Mouse (Mus musculus): Measurements from ENCODE around the gene Rfx5. TPM values are rescaled to one million over a fixed set of nuclear protein-coding genes. Genes with fewer than 3 reads are reported as not detected.
"Not testable (repeated sequence)": the region's sequence is repeated elsewhere in the genome, so short reads cannot be mapped to it uniquely, and the experiment has no call there.

Rfx5 gene
- polyA plus RNA-seq, 1 experiment from 2014 or later = 4.5 TPM

DNA sequence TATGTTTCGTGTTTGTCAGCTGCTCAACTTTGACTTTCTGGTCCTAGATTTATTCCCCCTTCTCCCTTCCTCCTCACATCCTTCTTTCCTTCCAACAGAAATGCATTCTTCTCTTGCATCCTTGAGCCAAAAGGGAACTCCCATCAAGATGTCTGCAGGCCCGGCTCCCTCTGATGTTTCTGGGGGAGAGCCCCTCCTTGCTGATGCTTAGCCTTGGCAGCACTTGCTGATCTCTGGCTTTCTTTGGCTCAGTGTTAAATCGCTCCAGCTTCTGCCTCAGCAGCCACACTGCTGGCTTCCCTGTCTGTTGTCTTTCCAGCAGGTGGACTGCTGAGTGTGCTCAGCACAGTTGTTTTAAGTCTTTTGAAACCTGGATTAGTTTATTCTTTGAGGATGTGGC, 32.8 kb upstream of the Rfx5 start:
- no peaks in the 10 kb centered on the region for H3K9me3 ChIP-seq (ENCODE audit: control insufficient read depth, low read length)
- no peak overlapping the region for H3K4me2 ChIP-seq
- DNase-seq (ENCODE audit: low spot score) (no peak), ATAC-seq (replicated peaks; ENCODE audit: low FRiP score) (no peak)
- 59% methylated on average over 3 of the region's 3 CpGs for WGBS
- H3K4me3 ChIP-seq (ENCODE audit: low read depth, low read length) = no peak overlapping the region
- no peak overlapping the region for H3K9ac ChIP-seq (ENCODE audit: low read depth, low read length)
- H3K27me3 ChIP-seq (replicated peaks; ENCODE audit: control insufficient read depth, insufficient read depth, low read length) = no peaks in the 10 kb centered on the region
- H3K27ac ChIP-seq (ENCODE audit: low read depth, low read length) = no peak overlapping the region
- no peaks in the 10 kb centered on the region for H3K36me3 ChIP-seq (ENCODE audit: control insufficient read depth, insufficient read depth, low read length)
- H3K4me1 ChIP-seq (replicated peaks; ENCODE audit: control insufficient read depth, insufficient read depth, low read length) = peaks cover 24% of the 10 kb centered on the region

DNA sequence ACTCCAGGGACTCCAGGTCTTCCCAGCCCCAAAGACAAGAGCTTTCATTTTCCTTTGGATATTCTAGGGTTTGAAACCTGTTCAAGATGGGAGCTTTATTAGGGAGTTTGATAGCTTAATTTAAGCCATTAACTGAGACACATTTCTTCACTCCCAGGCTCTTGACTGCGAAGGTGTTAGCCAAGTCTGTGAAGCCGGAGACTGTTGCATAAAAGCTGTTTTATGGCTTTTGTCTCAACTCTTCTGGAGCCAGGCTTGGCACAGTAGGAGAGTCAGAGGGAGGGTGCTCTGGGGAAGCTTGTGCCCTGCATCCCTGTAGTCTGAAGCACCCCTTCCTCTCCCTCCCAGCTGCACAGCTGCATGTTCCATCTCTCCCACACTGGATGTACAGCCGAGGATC, 31.5 kb upstream of the Rfx5 start:
- H3K4me1 ChIP-seq (replicated peaks; ENCODE audit: control insufficient read depth, insufficient read depth, low read length) = peaks cover 32% of the 10 kb centered on the region
- ATAC-seq (replicated peaks; ENCODE audit: low FRiP score) = no peak
- 72% methylated on average over 3 of the region's 3 CpGs for WGBS

DNA sequence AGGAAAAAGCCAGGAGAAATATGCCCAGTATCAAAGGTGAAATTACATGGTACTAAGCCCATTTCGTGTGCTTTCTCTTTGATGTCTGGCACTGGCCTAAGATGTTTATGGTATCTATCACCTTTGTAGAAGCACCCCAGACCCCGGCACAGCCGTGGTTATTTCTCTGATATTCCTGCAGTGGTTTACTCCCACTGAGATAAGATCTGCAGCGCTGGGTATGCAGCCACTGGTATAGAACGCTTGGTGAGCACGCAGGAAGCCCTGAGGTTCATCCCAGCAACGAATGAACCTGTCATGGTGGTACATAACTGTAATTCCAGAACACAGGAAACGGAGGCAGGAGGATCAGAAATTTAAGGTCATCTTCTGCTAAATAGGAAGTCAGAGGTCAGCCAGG, 29.2 kb upstream of the Rfx5 start:
- Histone ChIP-seq H3K27me3 (replicated peaks; ENCODE audit: control insufficient read depth, insufficient read depth, low read length) (no peaks in the 10 kb centered on the region), H3K27ac (ENCODE audit: low read depth, low read length) (no peak overlapping the region), H3K9me3 (ENCODE audit: control insufficient read depth, low read length) (no peaks in the 10 kb centered on the region), H3K36me3 (ENCODE audit: control insufficient read depth, insufficient read depth, low read length) (no peaks in the 10 kb centered on the region), H3K9ac (ENCODE audit: low read depth, low read length) (no peak overlapping the region), H3K4me3 (ENCODE audit: low read depth, low read length) (no peak overlapping the region), H3K4me2 (no peak overlapping the region), H3K4me1 (replicated peaks; ENCODE audit: control insufficient read depth, insufficient read depth, low read length) (peaks cover 25% of the 10 kb centered on the region)
- WGBS = 40% methylated on average over 8 of the region's 8 CpGs
- ATAC-seq (replicated peaks; ENCODE audit: low FRiP score) (no peak), DNase-seq (ENCODE audit: low spot score) (no peak)

More for the DNA sequence above, 31.5 kb upstream of the Rfx5 start:
- Histone ChIP-seq H3K4me3 (ENCODE audit: low read depth, low read length) (no peak overlapping the region), H3K4me2 (no peak overlapping the region), H3K27me3 (replicated peaks; ENCODE audit: control insufficient read depth, insufficient read depth, low read length) (no peaks in the 10 kb centered on the region), H3K36me3 (ENCODE audit: control insufficient read depth, insufficient read depth, low read length) (no peaks in the 10 kb centered on the region), H3K9me3 (ENCODE audit: control insufficient read depth, low read length) (no peaks in the 10 kb centered on the region), H3K9ac (ENCODE audit: low read depth, low read length) (no peak overlapping the region), H3K27ac (ENCODE audit: low read depth, low read length) (no peak overlapping the region)
- no peak for DNase-seq (ENCODE audit: low spot score)

DNA sequence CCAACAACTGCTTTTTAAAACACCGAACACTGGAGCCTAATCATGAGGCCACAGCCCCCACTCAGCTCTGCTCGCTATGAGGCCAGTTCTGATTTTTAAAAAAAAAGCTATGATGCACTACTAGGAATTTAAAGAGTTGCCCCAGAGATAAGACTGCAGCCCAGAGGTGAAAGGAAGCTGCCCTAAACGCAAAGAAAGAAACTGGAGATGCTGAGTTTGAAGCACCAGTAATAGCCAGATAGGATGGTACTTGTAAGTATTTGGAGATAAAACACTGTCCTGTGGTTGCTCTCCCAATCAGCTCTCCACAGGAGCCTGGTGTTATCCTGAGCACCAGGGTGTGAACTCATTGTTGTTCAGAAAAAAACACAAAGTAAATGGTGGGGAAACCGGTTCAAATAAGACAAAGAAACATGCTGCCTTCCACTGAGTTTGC, 27.6 kb upstream of the Rfx5 start:
- H3K9ac ChIP-seq (ENCODE audit: low read depth, low read length); H3K36me3 ChIP-seq (ENCODE audit: control insufficient read depth, insufficient read depth, low read length); DNase-seq (ENCODE audit: low spot score); H3K4me3 ChIP-seq (ENCODE audit: low read depth, low read length); H3K27me3 ChIP-seq (replicated peaks; ENCODE audit: control insufficient read depth, insufficient read depth, low read length); H3K9me3 ChIP-seq (ENCODE audit: control insufficient read depth, low read length): not testable (repeated sequence)
- WGBS = 23% methylated on average over 4 of the region's 4 CpGs
- peak overlapping the region; percentile 40 for H3K27ac ChIP-seq (ENCODE audit: low read depth, low read length)
- peaks cover 23% of the 10 kb centered on the region for H3K4me1 ChIP-seq (replicated peaks; ENCODE audit: control insufficient read depth, insufficient read depth, low read length)
- peak; percentile 96 for ATAC-seq (replicated peaks; ENCODE audit: low FRiP score)
- H3K4me2 ChIP-seq = peak overlapping the region; percentile 23; the same call in 1 of the 2 replicates

DNA sequence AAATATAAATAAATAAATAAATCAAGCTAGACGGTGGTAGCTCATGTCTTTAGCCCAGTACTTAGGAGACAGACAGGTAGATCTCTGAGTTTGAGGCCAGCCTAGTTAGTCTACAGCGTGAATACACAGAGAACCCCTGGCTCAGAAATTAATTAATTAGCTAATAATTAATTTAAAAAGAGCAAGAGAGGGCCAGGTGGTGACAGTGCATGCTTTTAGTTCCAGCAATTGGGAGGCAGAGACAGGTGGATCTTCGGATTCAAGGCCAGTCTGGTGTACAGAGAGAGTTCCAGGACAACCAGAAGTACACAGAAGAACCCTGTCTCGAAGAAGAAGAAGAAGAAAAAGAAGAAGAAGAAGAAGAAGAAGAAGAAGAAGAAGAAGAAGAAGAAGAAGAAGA, 24.9 kb upstream of the Rfx5 start:
- H3K27me3 ChIP-seq (replicated peaks; ENCODE audit: control insufficient read depth, insufficient read depth, low read length); ATAC-seq (replicated peaks; ENCODE audit: low FRiP score); H3K9me3 ChIP-seq (ENCODE audit: control insufficient read depth, low read length); H3K4me2 ChIP-seq; DNase-seq (ENCODE audit: low spot score); H3K36me3 ChIP-seq (ENCODE audit: control insufficient read depth, insufficient read depth, low read length); H3K9ac ChIP-seq (ENCODE audit: low read depth, low read length); H3K27ac ChIP-seq (ENCODE audit: low read depth, low read length); H3K4me3 ChIP-seq (ENCODE audit: low read depth, low read length): not testable (repeated sequence)
- peaks cover 30% of the 10 kb centered on the region for H3K4me1 ChIP-seq (replicated peaks; ENCODE audit: control insufficient read depth, insufficient read depth, low read length)
- WGBS = 88% methylated on average over 3 of the region's 4 CpGs

DNA sequence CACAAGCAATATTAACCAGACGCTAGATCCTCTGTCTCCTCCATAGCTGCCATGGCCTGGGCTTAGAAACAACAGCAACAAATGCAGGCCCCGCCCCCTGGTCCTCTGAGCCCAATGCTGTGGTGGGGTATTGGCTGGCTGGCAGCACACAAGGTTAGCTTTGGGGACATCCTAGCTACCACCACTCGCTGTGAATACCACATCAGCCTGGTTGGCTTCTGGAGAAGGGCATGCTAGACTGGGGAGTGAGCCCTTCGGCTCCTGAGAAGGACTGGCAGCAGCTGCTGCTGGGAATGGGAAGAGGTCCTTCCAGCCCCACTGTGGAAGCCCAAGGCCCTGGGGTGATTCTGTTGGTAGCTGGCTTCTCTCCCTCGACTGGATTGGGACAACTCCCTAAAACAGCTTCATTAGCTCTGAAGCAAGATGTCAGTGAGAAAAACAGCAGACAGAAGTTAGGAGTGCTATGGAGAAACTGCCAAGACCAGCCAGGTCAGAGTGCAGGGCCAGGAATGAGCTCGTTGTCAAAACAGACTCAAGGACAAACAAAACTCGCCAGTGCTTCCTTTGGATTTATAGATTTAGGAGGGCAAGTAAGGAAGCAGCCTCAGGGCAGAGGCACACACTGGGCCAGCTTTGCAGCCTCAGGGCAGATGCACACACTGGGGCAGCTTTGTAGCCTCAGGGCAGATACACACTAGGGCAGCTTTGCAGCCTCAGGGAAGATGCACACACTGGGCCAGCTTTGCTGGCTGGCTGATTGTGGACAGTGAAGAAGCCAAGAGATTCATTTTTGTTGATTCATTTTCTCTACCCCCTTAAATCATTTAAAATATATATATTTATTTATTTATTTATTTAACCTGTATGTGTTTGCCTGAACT, 23.2 kb upstream of the Rfx5 start:
- Histone ChIP-seq H3K27ac (ENCODE audit: low read depth, low read length) (peak overlapping the region; percentile 48; the same call in 1 of the 2 replicates), H3K4me1 (replicated peaks; ENCODE audit: control insufficient read depth, insufficient read depth, low read length) (peaks cover 25% of the 10 kb centered on the region)
- not testable (repeated sequence) for ATAC-seq (replicated peaks; ENCODE audit: low FRiP score); H3K9ac ChIP-seq (ENCODE audit: low read depth, low read length); H3K4me3 ChIP-seq (ENCODE audit: low read depth, low read length); H3K4me2 ChIP-seq; H3K27me3 ChIP-seq (replicated peaks; ENCODE audit: control insufficient read depth, insufficient read depth, low read length); DNase-seq (ENCODE audit: low spot score); H3K9me3 ChIP-seq (ENCODE audit: control insufficient read depth, low read length); H3K36me3 ChIP-seq (ENCODE audit: control insufficient read depth, insufficient read depth, low read length)
- 56% methylated on average over 7 of the region's 7 CpGs for WGBS

DNA sequence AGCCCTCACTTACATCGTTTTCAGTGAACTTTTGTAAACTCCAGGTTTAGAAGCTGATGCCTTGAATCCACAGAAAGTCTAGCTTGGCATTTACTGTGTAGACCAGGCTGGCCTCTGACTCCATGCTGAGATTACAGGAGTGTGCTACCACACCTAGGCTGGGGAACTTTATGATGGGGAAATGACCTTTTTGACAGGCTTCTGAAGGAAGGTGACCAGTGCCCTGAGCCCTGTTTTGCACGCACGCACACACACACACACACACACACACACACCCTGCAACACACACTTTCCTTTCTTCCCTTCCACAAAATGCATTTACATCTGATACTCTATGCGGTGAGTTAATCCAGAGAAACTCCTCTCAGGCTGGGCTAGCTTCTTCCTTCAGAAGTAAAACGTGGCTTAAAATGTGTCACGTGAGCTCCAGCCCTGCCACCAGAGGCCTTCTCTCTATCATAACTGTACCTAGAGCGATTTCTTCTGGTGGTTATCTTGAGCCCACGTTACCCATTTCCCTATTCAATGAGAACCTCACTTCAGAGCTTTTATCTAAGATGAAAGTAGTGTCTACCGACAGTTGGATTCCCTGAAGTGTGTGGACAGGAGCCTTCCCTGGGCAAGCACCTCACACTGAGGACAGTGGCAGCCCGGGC, 22.3 kb upstream of the Rfx5 start:
- peaks cover 31% of the 10 kb centered on the region for H3K4me1 ChIP-seq (replicated peaks; ENCODE audit: control insufficient read depth, insufficient read depth, low read length)
- not testable (repeated sequence) for DNase-seq (ENCODE audit: low spot score); H3K36me3 ChIP-seq (ENCODE audit: control insufficient read depth, insufficient read depth, low read length); H3K4me3 ChIP-seq (ENCODE audit: low read depth, low read length); H3K27me3 ChIP-seq (replicated peaks; ENCODE audit: control insufficient read depth, insufficient read depth, low read length); H3K4me2 ChIP-seq; H3K9ac ChIP-seq (ENCODE audit: low read depth, low read length); H3K9me3 ChIP-seq (ENCODE audit: control insufficient read depth, low read length)
- peak; percentile 48 for ATAC-seq (replicated peaks; ENCODE audit: low FRiP score)
- H3K27ac ChIP-seq (ENCODE audit: low read depth, low read length) = peak overlapping the region; percentile 86
- 49% methylated on average over 10 of the region's 10 CpGs for WGBS

DNA sequence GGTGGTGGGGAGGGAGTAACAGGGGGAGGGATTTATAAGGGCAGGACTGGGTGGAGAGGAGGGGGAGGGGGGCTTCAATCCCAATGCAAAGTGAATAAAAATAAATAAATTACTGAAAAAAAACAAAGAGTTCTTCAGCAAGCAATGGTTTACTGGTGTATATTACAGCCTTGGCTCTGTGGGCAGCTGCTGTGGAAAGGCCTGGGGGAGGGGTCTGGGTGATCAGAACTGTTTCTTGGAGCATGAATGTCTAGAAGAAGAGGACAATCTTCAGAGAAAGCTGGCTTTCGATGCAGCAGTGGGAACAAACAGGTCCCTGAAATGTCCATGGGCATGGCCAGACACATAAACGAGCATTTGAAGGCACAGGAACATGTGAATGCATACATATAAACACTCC, 21.6 kb upstream of the Rfx5 start:
- DNase-seq (ENCODE audit: low spot score) = peak; percentile 37
- Histone ChIP-seq H3K4me2 (peak overlapping the region; percentile 73), H3K4me1 (replicated peaks; ENCODE audit: control insufficient read depth, insufficient read depth, low read length) (peaks cover 24% of the 10 kb centered on the region), H3K27ac (ENCODE audit: low read depth, low read length) (peak overlapping the region; percentile 86), H3K9ac (ENCODE audit: low read depth, low read length) (peak overlapping the region; percentile 68; the same call in 1 of the 2 replicates)
- H3K4me3 ChIP-seq (ENCODE audit: low read depth, low read length); ATAC-seq (replicated peaks; ENCODE audit: low FRiP score); H3K9me3 ChIP-seq (ENCODE audit: control insufficient read depth, low read length); H3K36me3 ChIP-seq (ENCODE audit: control insufficient read depth, insufficient read depth, low read length); H3K27me3 ChIP-seq (replicated peaks; ENCODE audit: control insufficient read depth, insufficient read depth, low read length): not testable (repeated sequence)
- 51% methylated on average over 2 of the region's 2 CpGs for WGBS

All from liver, embryonic 11.5 days (tissue).